Mouse (Mus musculus): ENCODE data around the gene Gm21915.

GRCm38 (mm10) chr9:40625341-40625740 is 45.1 kb upstream of the Gm21915 start:
- no peak for TF ChIP-seq CTCF (IDR thresholded peaks at IDR 0.05; ENCODE audit: low read depth, low read length)
- TF ChIP-seq GATA1 (IDR thresholded peaks at IDR 0.05; ENCODE audit: borderline replicate concordance, low read length), result no peak
- no peak for TF ChIP-seq POLR2AphosphoS5 (IDR thresholded peaks at IDR 0.05; ENCODE audit: insufficient replicate concordance, low read depth, low read length)

Measured in G1E (cell line).